16 mouse cellular contexts compared by ENCODE assay signal in the genomic region with DNA sequence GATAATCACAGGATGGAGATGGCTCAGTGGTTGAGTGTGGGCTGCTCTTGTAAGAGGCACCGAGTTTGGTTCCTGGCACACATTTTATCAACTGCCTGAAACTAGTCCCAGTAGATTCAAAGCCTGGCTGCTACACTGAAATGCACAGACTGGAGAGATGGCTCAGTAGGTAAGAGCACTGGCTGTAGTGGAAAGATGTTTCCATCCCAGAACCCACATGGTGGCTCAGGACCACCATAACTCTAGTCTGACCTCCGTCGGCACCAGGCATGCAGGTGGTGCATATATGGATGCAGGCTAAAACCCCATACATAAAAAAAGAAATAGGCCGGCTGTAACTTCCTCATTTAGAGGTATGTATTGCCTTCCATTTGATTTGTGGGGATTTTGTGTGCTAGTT. TPM values are rescaled to one million over a fixed set of nuclear protein-coding genes. Genes with fewer than 3 reads are reported as not detected.
DNase-seq lines count a peak whose midpoint lies in the region; ATAC-seq and TF ChIP-seq lines count a peak whose summit lies in the region.
"Had no signal": no experiment of that assay in that cellular context is flagged by ENCODE, and none has a peak within 500 bp of the region (broad histone marks: within the 10 kb centered on the region; RNA-seq: fewer than 3 reads in every experiment).

No protein-coding gene starts in this region.

- no peak for TF ChIP-seq RAD21 in MEL (IDR thresholded peaks at IDR 0.05; ENCODE audit: low read depth, low read length)

- no peak overlapping the region for H3K9ac ChIP-seq in MEL (ENCODE audit: control insufficient read depth, low read depth, low read length, poor library complexity, severe bottlenecking)
- H3K9ac ChIP-seq in midbrain, embryonic 16.5 days (ENCODE audit: low read depth, low read length), result no peak overlapping the region

- H3K9me3 ChIP-seq in megakaryocyte, embryonic 14.5 days, result no peaks in the 10 kb centered on the region
- no peaks in the 10 kb centered on the region for H3K9me3 ChIP-seq in MEL (replicated peaks; ENCODE audit: insufficient read depth, low read length)
- H3K9me3 ChIP-seq in midbrain, embryonic 16.5 days (replicated peaks; ENCODE audit: control insufficient read depth, low read length, poor library complexity, severe bottlenecking), result no peaks in the 10 kb centered on the region
- H3K9me3 ChIP-seq: midbrain, embryonic 10.5 days had no signal

- TF ChIP-seq POLR2A in MEL (IDR thresholded peaks at IDR 0.05; ENCODE audit: control insufficient read depth in 1 of 2, insufficient read depth in 1 of 2, low read depth in 1 of 2, low read length in 2 of 2, poor library complexity in 1 of 2), result no peak

- H3K36me3 ChIP-seq in megakaryocyte, embryonic 14.5 days (replicated peaks; ENCODE audit: low read length), result peaks cover 72% of the 10 kb centered on the region
- H3K36me3 ChIP-seq in MEL (ENCODE audit: control insufficient read depth in 1 of 2, insufficient read depth in 2 of 2, low read length in 2 of 2), result peaks cover 35 to 36% of the 10 kb centered on the region in 2 experiments
- peaks cover 30% of the 10 kb centered on the region for H3K36me3 ChIP-seq in midbrain, embryonic 16.5 days (ENCODE audit: control insufficient read depth, insufficient read depth, low read length)

- 89% methylated on average over 4 of the region's 4 CpGs for WGBS in midbrain, embryonic 16.5 days

- peaks cover 60% of the 10 kb centered on the region for H3K4me1 ChIP-seq in megakaryocyte, embryonic 14.5 days
- peaks cover 3 to 6% of the 10 kb centered on the region in 2 experiments; a peak in 3 of 4 replicates for H3K4me1 ChIP-seq in MEL (ENCODE audit: control insufficient read depth in 1 of 2, insufficient read depth in 2 of 2, low read length in 2 of 2)
- peaks cover 29% of the 10 kb centered on the region for H3K4me1 ChIP-seq in midbrain, embryonic 16.5 days (ENCODE audit: control insufficient read depth, insufficient read depth, low read length)

- no peak for ATAC-seq in megakaryocyte, adult 5-6 weeks (ENCODE audit: poor library complexity, severe bottlenecking)
- 0 out of 2 replicates have a peak, but pooled peaks have one; percentile 10 for ATAC-seq in common myeloid progenitor, adult 5-6 weeks (replicated peaks; ENCODE audit: low read depth, poor library complexity, severe bottlenecking)
- ATAC-seq in megakaryocyte progenitor cell, adult 5-6 weeks (replicated peaks; ENCODE audit: poor library complexity), result 0 out of 2 replicates have a peak, but pooled peaks have one; percentile 9
- ATAC-seq in midbrain, embryonic 16.5 days, result no peak
- ATAC-seq: Patski had no signal

- H3K27me3 ChIP-seq in megakaryocyte, embryonic 14.5 days (replicated peaks), result no peaks in the 10 kb centered on the region
- no peaks in the 10 kb centered on the region for H3K27me3 ChIP-seq in MEL (ENCODE audit: control insufficient read depth in 1 of 2, insufficient read depth in 2 of 2, low read length in 2 of 2)
- H3K27me3 ChIP-seq in midbrain, embryonic 16.5 days (ENCODE audit: control insufficient read depth, insufficient read depth, low read depth, low read length), result no peaks in the 10 kb centered on the region
- H3K27me3 ChIP-seq: Patski had no signal

- DNase-seq in MEL (ENCODE audit: low read depth, low spot score), result peak; percentile 82
- no peak for DNase-seq in kidney, adult 8-10 months
- DNase-seq: adrenal gland, postnatal 10 days; cerebellum, adult 11 months; gastrocnemius, postnatal 36 days; heart, postnatal 10 days; kidney, postnatal 4 days; lung, adult 18-20 months; right cerebral cortex, adult 18-20 months had no signal

- peak overlapping the region; percentile 36; the same call in 1 of the 2 replicates for H3K27ac ChIP-seq in MEL (ENCODE audit: control insufficient read depth, low read depth, low read length)
- no peak overlapping the region for H3K27ac ChIP-seq in midbrain, embryonic 16.5 days (ENCODE audit: low read length)

- peak overlapping the region; percentile 53 for H3K4me3 ChIP-seq in megakaryocyte, embryonic 14.5 days (replicated peaks)
- H3K4me3 ChIP-seq in MEL (ENCODE audit: control insufficient read depth in 1 of 2, insufficient read depth in 1 of 2, low read depth in 2 of 2, low read length in 2 of 2), result no peak overlapping the region
- H3K4me3 ChIP-seq in midbrain, embryonic 16.5 days (ENCODE audit: low read depth, low read length), result no peak overlapping the region

- no peak for TF ChIP-seq CTCF in MEL (IDR thresholded peaks at IDR 0.05 in 2 of 3, conservative IDR thresholded peaks at IDR 0.05 in 1 of 3; ENCODE audit: control insufficient read depth in 1 of 3, insufficient read depth in 1 of 3, low read depth in 2 of 3, low read length in 3 of 3, poor library complexity in 1 of 3, severe bottlenecking in 1 of 3)

- H3K79me2 ChIP-seq in MEL (ENCODE audit: control insufficient read depth, insufficient read depth, low read length, poor library complexity), result peaks cover 28% of the 10 kb centered on the region

- TF ChIP-seq EP300 in MEL (IDR thresholded peaks at IDR 0.05; ENCODE audit: low read depth in 1 of 2, low read length in 2 of 2), result peak in 1 of 2 experiments; percentile 29; a peak in 1 of 4 replicates

- H3K4me2 ChIP-seq in midbrain, embryonic 16.5 days (ENCODE audit: low read length), result no peak overlapping the region

TF ChIP-seq in MEL, 35 proteins besides CTCF, POLR2A, EP300 and RAD21:
- TF ChIP-seq ETS1 (IDR thresholded peaks at IDR 0.05; ENCODE audit: low read depth, low read length), result peak; percentile 9; the same call in 1 of the 2 replicates
- TF ChIP-seq ZNF384 (IDR thresholded peaks at IDR 0.05; ENCODE audit: low read depth, low read length), result peak; percentile 42; the same call in 1 of the 2 replicates
- 0 out of 2 replicates have a peak, but pooled peaks have one; percentile 59 for TF ChIP-seq MYC (IDR thresholded peaks at IDR 0.05; ENCODE audit: low read depth, low read length)
- TF ChIP-seq TBP (IDR thresholded peaks at IDR 0.05; ENCODE audit: low read depth, low read length), result 0 out of 2 replicates have a peak, but pooled peaks have one; percentile 14
- TF ChIP-seq USF1 (IDR thresholded peaks at IDR 0.05; ENCODE audit: low read depth, low read length), result no peak
- no peak for TF ChIP-seq BHLHE40 (IDR thresholded peaks at IDR 0.05; ENCODE audit: borderline replicate concordance, low read depth, low read length)
- peak; percentile 33; the same call in 1 of the 2 replicates for TF ChIP-seq HCFC1 (IDR thresholded peaks at IDR 0.05; ENCODE audit: low read depth, low read length)
- TF ChIP-seq MXI1 (IDR thresholded peaks at IDR 0.05; ENCODE audit: low read depth, low read length), result peak; percentile 15; the same call in 1 of the 2 replicates
- TF ChIP-seq SIN3A (IDR thresholded peaks at IDR 0.05; ENCODE audit: low read length), result peak; percentile 28

RNA-seq across cellular contexts. Expression of a gene that starts 1.2 kb away (rescaled TPM):
- polyA plus RNA-seq in megakaryocyte, embryonic 14.5 days (2012; ENCODE audit: insufficient read depth, low replicate concordance), result 6.0 and 63.1 TPM in 2 replicates
- total RNA-seq in megakaryocyte, adult 5-6 weeks (2015), result 81.7 and 89.6 TPM in 2 replicates
- 286 and 343 TPM in 2 replicates for total RNA-seq in megakaryocyte, adult 5-6 weeks (2017)
- total RNA-seq in MEL (2012; rRNA removed), result 94.1 and 103 TPM in 2 replicates
- 100 to 1,000 TPM in 1 of 2 experiments, 10 to 100 TPM in 1; 94.6 to 165 TPM for polyA plus RNA-seq in MEL (2012; ENCODE audit: insufficient read depth in 1 of 2, insufficient read length in 2 of 2, low read depth in 1 of 2, low replicate concordance in 2 of 2, missing spikeins in 1 of 2)
- 230 and 275 TPM in 2 replicates for total RNA-seq in common myeloid progenitor, adult 5-6 weeks (2017)
- total RNA-seq in megakaryocyte progenitor cell, adult 5-6 weeks (2015), result 50.4 and 58.9 TPM in 2 replicates
- 173 and 193 TPM in 2 replicates for total RNA-seq in megakaryocyte progenitor cell, adult 5-6 weeks (2017)
- 61.9 and 64.7 TPM in 2 replicates for polyA plus RNA-seq in midbrain, embryonic 16.5 days (2015; fragmentation: Nextera tagmentation; extraction: Ambion mirVana)

RNA-seq across cellular contexts. Expression of a gene that starts 6.1 kb away (rescaled TPM):
- polyA plus RNA-seq in megakaryocyte, embryonic 14.5 days (2012; ENCODE audit: insufficient read depth, low replicate concordance), result 176 and 605 TPM in 2 replicates
- 680 and 693 TPM in 2 replicates for total RNA-seq in megakaryocyte, adult 5-6 weeks (2015)
- total RNA-seq in megakaryocyte, adult 5-6 weeks (2017), result 257 and 330 TPM in 2 replicates
- total RNA-seq in MEL (2012; rRNA removed), result 58.1 and 59.5 TPM in 2 replicates
- 100 to 1,000 TPM in 1 of 2 experiments, not detected in 1; 110 TPM for polyA plus RNA-seq in MEL (2012; ENCODE audit: insufficient read depth in 1 of 2, insufficient read length in 2 of 2, low read depth in 1 of 2, low replicate concordance in 2 of 2, missing spikeins in 1 of 2)
- total RNA-seq in common myeloid progenitor, adult 5-6 weeks (2017), result 172 and 177 TPM in 2 replicates
- 413 and 462 TPM in 2 replicates for total RNA-seq in megakaryocyte progenitor cell, adult 5-6 weeks (2015)
- 119 and 154 TPM in 2 replicates for total RNA-seq in megakaryocyte progenitor cell, adult 5-6 weeks (2017)
- polyA plus RNA-seq in midbrain, embryonic 16.5 days (2015; fragmentation: Nextera tagmentation; extraction: Ambion mirVana), result 576 and 581 TPM in 2 replicates

RNA-seq across cellular contexts. Expression of a gene that starts 14.7 kb away (rescaled TPM):
- 8.9 and 16.9 TPM in 2 replicates for polyA plus RNA-seq in megakaryocyte, embryonic 14.5 days (2012; ENCODE audit: insufficient read depth, low replicate concordance)
- 292 and 323 TPM in 2 replicates for total RNA-seq in megakaryocyte, adult 5-6 weeks (2015)
- 338 and 378 TPM in 2 replicates for total RNA-seq in megakaryocyte, adult 5-6 weeks (2017)
- total RNA-seq in MEL (2012; rRNA removed), result 58.5 and 64.7 TPM in 2 replicates
- 100 to 1,000 TPM in 1 of 2 experiments, not detected in 1; 115 TPM for polyA plus RNA-seq in MEL (2012; ENCODE audit: insufficient read depth in 1 of 2, insufficient read length in 2 of 2, low read depth in 1 of 2, low replicate concordance in 2 of 2, missing spikeins in 1 of 2)
- total RNA-seq in common myeloid progenitor, adult 5-6 weeks (2017), result 168 and 202 TPM in 2 replicates
- total RNA-seq in megakaryocyte progenitor cell, adult 5-6 weeks (2015), result 216 and 219 TPM in 2 replicates
- total RNA-seq in megakaryocyte progenitor cell, adult 5-6 weeks (2017), result 248 and 276 TPM in 2 replicates
- 237 and 253 TPM in 2 replicates for polyA plus RNA-seq in midbrain, embryonic 16.5 days (2015; fragmentation: Nextera tagmentation; extraction: Ambion mirVana)

Comparison
In these comparisons a context has a peak if more than half of its experiments do, and no peak if none do; other contexts are left out.
1. ATAC-seq: peak in common myeloid progenitor, adult 5-6 weeks (single experiment) and megakaryocyte progenitor cell, adult 5-6 weeks (single experiment); none in megakaryocyte, adult 5-6 weeks (single experiment) and midbrain, embryonic 16.5 days (single experiment).